Mouse (Mus musculus): ENCODE measurements at regions not wholly inside any gene's neighbourhood (a gene's known extent, or its start where the extent isn't known, plus 50 kb on each side); places are given as distances from the start of the nearest gene placed in this dataset.

DNA sequence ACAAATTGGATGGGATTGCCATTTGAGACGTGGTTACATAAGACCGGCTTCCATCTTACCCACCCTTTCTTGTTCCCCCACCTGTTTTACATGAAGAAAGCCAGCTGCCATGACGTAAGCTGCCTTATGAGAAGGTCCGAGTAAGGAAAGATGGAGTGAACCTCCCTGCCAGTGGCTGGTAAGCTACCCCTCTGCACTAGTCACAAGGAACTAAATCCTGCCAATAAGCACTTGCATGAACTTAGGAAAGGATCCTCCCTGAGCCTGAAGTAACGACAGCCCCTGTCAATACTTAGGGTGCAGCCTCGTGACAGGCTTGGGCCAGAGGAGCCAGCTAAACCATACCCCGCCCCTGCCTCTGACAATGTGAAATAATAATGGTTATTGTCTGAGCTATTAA is 62.8 kb upstream of the Gm47985 start:
- in situ Hi-C loops (cut with MseI, MboI): no loop called here

DNA sequence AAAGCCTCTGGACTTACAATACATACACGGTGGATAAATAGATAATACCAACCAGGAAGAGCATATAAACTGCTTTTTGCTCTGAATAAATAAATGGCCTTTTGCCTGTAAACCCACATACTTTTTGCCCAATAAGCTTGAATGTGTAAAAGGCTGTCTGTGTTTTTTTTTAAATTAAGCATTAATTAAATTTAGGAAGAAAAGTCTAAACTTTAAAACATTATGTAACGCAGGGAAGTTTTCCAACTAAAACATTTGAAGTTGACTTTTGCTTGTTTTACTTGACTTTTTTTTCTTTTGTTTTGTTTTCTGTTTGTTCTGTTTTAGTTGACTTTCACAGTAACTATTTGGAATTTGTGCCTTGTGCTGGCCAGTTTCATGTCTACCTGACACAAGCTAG is 60.7 kb upstream of the Gm47985 start:
- in situ Hi-C loops (cut with MseI, MboI): no loop called here

DNA sequence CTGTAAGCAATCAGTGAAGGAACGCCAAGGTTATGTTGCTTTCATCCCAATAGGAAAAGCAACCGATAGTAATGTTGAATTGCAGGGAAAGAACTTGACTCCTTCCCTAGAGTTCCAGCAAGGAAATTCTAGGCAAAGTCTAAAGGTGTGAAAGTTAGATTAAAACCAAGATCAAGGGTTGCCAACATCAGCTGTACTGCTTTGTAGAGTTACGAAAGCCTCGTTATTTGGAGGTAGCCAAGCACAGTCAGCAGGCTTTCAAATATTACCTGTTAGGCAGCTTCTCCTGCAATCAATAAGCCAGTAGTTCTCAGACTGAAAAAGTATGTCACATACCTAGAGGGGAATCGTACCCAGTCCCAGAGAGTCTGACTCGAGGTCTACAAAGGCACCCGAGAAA is 58.4 kb upstream of the Gm47985 start:
- in situ Hi-C loops (cut with MseI, MboI): no loop called here

DNA sequence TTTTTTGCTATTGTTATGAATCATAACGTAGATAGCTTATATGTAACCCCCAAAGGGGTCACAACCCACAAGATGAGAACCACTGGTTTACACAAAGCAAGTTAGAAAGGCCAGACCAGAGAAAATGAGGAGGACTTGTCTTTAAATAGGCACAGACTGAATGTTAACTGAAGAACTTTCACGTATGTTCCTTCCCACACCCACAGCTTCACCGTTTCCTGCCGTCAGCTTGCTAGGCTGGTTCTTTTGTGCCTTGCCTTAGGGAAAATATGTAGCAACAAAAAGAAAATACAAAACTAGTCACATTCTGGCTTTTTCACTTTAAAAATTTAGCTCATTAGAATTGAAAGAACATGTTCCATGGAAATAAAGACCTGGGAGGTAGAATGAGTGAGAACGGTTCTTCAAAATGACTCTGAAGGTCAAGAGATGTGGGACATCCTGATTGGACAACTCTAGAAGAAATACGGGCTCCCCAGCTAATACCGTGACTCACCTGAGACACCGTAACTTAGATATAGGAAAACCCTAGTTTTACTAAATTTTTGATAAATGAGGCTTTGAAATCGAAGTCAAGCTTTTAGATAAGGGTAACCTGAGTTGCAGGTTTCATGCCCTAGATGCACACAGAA is 57.2 kb upstream of the Gm47985 start:
- in situ Hi-C loops (cut with MseI, MboI): no loop called here

DNA sequence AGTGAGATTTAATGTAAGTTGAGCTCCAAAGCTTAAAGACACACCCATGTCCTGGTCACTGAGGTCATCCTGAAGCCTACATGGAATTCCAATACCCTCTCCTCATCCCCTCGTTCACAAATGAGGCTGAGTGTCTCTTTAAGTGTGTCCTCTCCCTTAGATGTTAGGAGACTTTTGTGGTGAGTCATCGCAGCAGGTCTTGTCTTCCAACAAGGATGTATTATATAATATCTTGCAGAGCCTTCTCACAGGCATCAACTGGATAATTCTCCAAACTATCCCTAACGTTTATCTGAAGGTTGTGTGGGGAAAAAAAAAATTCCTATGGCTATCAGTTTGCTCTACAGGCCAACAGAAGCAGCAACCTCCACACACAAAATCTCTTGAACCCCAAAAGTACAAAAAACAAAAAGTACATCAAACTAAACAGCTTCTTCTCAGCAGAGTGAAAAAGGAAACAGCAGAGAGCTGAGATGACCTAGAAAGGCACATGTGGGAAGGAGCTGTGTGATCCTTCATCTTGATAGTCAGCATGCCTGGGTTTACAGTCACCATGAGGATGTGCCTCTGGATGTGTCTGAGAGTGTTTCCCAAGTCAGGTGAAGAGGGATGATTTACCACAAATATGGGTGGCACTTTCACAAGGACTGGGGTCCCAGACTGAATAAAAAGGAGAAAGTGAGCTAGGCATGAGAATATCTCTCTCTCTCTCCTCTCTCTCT is 56.4 kb upstream of the Gm47985 start:
- in situ Hi-C loops (cut with MseI, MboI): no loop called here

DNA sequence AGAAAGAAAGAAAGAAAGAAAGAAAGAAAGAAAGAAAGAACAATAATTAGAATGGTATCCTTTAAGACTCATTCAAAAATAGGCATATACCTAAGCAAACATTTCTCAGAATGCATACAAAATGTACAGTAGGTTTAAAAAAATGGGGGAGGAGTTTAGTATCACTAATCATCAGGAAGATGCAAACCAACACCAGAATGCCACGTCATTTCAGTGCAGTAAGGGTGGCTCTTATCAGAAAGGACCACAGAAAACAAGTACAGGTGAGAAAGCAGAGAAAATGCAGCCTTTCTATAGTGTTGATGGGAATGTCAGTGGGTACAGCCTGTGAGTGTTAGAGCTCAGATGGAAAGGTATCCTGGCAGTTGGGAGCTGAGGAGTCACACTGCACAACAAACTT is 55.6 kb upstream of the Gm47985 start:
- in situ Hi-C loops (cut with MseI, MboI): no loop called here

- in situ Hi-C loops (cut with MseI, MboI): no loop called here
Observed at GRCm38 (mm10) chr1:151128005-151128404, 54.3 kb upstream of the Gm47985 start.

DNA sequence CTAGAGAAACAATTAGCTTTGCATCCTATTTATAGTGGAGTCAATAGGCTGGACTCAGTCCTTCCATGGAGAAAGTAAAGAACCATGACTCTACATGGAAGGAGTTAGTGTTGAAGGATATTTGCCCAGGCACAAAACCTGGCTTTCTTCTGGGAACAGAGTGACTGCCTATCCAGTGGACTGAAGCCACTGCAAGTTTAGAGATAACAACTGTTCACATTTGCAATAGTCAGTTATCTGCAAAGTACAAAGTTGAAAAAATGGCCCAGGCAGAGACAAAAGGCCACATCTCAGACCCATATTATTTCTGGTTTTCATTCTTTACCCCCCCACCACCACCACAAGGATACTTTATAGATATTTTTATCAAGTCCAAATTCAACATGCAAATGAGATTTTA is 53.4 kb upstream of the Gm47985 start:
- in situ Hi-C loops (cut with MseI, MboI): no loop called here

GRCm38 (mm10) chr1:151130036-151130435 is 52.3 kb upstream of the Gm47985 start:
- in situ Hi-C loops (cut with MseI, MboI): no loop called here

DNA sequence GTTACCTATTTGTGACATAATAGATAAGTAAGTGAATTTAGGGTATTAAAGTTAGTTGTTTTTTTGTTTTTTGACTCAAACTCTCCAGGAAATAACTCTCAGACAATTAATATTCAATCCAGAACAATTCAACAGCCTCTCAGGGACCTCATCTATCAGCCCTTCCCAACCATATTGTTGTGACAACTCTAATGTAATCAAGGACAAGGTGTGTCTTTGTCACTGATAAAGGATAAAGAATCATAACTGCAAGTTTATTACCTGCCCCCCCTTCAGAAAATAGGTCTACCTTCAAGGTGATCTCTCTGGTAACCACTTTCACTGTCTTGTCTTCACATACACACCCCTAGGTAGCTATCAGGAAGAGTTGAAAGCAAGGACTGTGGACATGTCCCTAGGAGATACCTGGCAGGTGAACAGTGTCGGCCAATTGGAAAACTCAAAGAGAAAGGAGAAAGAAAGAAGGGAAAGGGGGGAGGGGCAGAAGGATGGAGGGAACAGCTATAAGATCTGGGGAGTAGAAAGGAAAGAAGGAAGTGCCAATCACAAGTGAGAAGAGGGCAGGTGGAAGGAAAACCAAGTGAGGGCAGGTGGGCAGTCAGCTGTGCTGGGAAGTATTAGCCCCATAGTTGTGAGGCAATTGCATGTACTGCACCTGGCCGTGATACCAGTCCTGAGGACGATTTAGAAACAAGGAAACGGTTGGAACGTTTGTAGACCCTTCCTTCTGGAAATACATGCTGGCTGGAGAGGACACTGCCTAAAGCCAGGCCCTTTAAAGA is 51.3 kb upstream of the Gm47985 start:
- in situ Hi-C loops (cut with MseI, MboI): no loop called here

DNA sequence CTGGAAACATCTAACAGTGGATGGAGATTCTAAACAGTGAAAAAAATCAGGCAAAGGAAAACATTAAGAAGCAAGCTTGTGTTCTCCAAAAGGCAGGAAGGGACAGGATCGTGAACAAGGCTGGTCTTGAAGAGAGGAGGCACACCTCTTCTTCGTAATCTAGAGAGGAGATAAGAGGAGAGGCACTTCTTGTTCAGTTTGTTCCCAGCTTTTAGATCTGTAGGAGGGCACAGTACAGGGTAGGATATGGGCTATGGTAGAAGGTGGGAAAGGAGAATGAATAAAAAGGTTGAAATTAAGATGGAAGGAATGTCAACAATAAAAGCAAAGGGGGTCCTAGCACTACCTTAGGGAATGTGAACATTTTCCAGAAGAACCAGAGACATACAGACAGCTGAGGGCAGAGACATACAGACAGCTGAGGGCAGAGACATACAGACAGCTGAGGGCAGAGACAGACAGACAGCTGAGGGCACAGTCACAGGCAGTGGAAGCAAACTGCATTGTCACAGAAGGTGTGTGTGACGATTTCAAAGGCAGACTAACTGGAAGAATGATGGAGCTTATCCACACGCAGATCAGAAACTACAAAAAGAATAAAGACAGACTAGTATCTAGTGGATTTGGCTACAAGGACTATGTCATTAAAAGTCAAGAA is 50.6 kb upstream of the Gm47985 start:
- in situ Hi-C loops (cut with MseI, MboI): no loop called here
